Mouse (Mus musculus) heart, embryonic 14.5 days (tissue): ENCODE measurements around the gene Rgs5. TPM values are rescaled to one million over a fixed set of nuclear protein-coding genes. Genes with fewer than 3 reads are reported as not detected.

Experiments used
- ATAC-seq: fragments of 200-750 bp; cut with Nextera tagmentation; 2 replicates; pipeline ENCODE4 v1.8.0; 2017; ENCODE audit warnings: low read depth, moderate TSS enrichment; ENCODE audit not compliant: insufficient number of reproducible peaks, insufficient read depth, low FRiP score
- H3K27ac ChIP-seq, 2 experiments: fragments of 200-500 bp in 1 of 2; fragments of 300-500 bp in 1 of 2; sonication (generic) in 1 of 2; replicated peaks in 1 of 2; 2 replicates each; pipeline ENCODE4 v1.5.1; 2012 to 2014; ENCODE audit warnings: low read depth in 2 of 2, low read length in 2 of 2, control low read depth in 1 of 2, mild to moderate bottlenecking in 1 of 2, mixed read lengths in 1 of 2; ENCODE audit not compliant: control insufficient read depth in 1 of 2, insufficient read depth in 1 of 2
- H3K27me3 ChIP-seq: fragments of 300-500 bp; sonication (generic); 2 replicates; pipeline ENCODE4 v1.6.1; 2014; ENCODE audit warnings: mild to moderate bottlenecking, low read length, control low read depth; ENCODE audit not compliant: control insufficient read depth, insufficient read depth
- H3K36me3 ChIP-seq: fragments of 300-500 bp; sonication (generic); 2 replicates; pipeline ENCODE4 v1.6.1; 2014; ENCODE audit warnings: mild to moderate bottlenecking, control low read depth, low read length, mixed read lengths; ENCODE audit not compliant: control insufficient read depth, insufficient read depth
- H3K4me1 ChIP-seq, 2 experiments: fragments of 200-500 bp in 1 of 2; fragments of 300-500 bp in 1 of 2; sonication (generic) in 1 of 2; 2 replicates each; pipeline ENCODE4 v1.6.1; 2012 to 2014; ENCODE audit warnings: low read length in 2 of 2, control low read depth in 1 of 2, mixed read lengths in 1 of 2; ENCODE audit not compliant: control insufficient read depth in 2 of 2, insufficient read depth in 2 of 2
- H3K4me2 ChIP-seq: fragments of 300-500 bp; sonication (generic); 2 replicates; pipeline ENCODE4 v1.6.1; 2014; ENCODE audit warnings: mild to moderate bottlenecking, low read length
- H3K4me3 ChIP-seq, 2 experiments: fragments of 200-500 bp in 1 of 2; fragments of 300-500 bp in 1 of 2; sonication (generic) in 1 of 2; 2 replicates each; pipeline ENCODE4 v1.5.1; 2012 to 2014; ENCODE audit warnings: low read length in 2 of 2, mild to moderate bottlenecking in 2 of 2, control low read depth in 1 of 2, low read depth in 1 of 2, moderate library complexity in 1 of 2; ENCODE audit not compliant: control insufficient read depth in 1 of 2, insufficient read depth in 1 of 2
- H3K9ac ChIP-seq: fragments of 300-500 bp; sonication (generic); 2 replicates; pipeline ENCODE4 v1.6.1; 2014; ENCODE audit warnings: mild to moderate bottlenecking, low read length
- H3K9me3 ChIP-seq: fragments of 300-500 bp; sonication (generic); 2 replicates; pipeline ENCODE4 v1.6.1; 2016; ENCODE audit warnings: low read length, control low read depth; ENCODE audit not compliant: control insufficient read depth
- WGBS: fragments of 180-500 bp; shearing (Covaris S2); extraction: QIAGEN DNeasy Blood & Tissue Kit; methylation state at CpG from one replicate; pipeline ENCODE4 v1.1.7; 2014; 5-methylcytosine and 5-hydroxymethylcytosine counted together
- polyA plus RNA-seq: library from polyadenylated mRNA; unstranded; fragments of >200 nt; fragmentation: Nextera tagmentation; extraction: Ambion mirVana; gene quantifications from 2 replicates; pipeline ENCODE4 v1.2.1, GENCODE M21; 2014

Gene Rgs5
- 9.1 and 9.4 TPM in 2 replicates for polyA plus RNA-seq

- no peaks in the 10 kb centered on the region for H3K27me3 ChIP-seq
- H3K4me1 ChIP-seq: peaks cover 0 to 17% of the 10 kb centered on the region in 2 experiments; a peak in 3 of 4 replicates
- peak; percentile 54; the same call in 1 of the 2 replicates for ATAC-seq
- peak within 1 kb of the TSS; percentile 10; the same call in 1 of the 2 replicates for H3K9ac ChIP-seq
- WGBS: 3% methylated on average over 8 of the region's 8 CpGs
- peak within 1 kb of the TSS in 1 of 2 experiments; percentile 11; a peak in 1 of 4 replicates for H3K27ac ChIP-seq
- no peaks in the 10 kb centered on the region for H3K9me3 ChIP-seq
- H3K4me2 ChIP-seq: peak within 1 kb of the TSS; percentile 60
- H3K36me3 ChIP-seq: no peaks in the 10 kb centered on the region
- peak within 1 kb of the TSS; percentile 29 to 34 for H3K4me3 ChIP-seq
Observed at GRCm38 (mm10) chr1:169655256-169655655, at the start of gene Rgs5. Rgs5 (plus strand) TSS chr1:169655501.

GRCm38 (mm10) chr1:169606164-169606563, 49.1 kb upstream of the Rgs5 start:
- Histone ChIP-seq H3K36me3 (no peaks in the 10 kb centered on the region), H3K27me3 (no peaks in the 10 kb centered on the region), H3K9me3 (no peaks in the 10 kb centered on the region), H3K9ac (no peak overlapping the region), H3K4me3 (no peak overlapping the region), H3K4me2 (no peak overlapping the region), H3K4me1 (no peaks in the 10 kb centered on the region), H3K27ac (no peak overlapping the region)
- no peak for ATAC-seq
- WGBS: 87% methylated on average over 3 of the region's 3 CpGs

GRCm38 (mm10) chr1:169629738-169630137, 25.6 kb upstream of the Rgs5 start:
- no peaks in the 10 kb centered on the region for H3K36me3 ChIP-seq
- no peak overlapping the region for H3K4me3 ChIP-seq
- H3K4me2 ChIP-seq: no peak overlapping the region
- no peak overlapping the region for H3K27ac ChIP-seq
- H3K4me1 ChIP-seq: no peaks in the 10 kb centered on the region
- no peak for ATAC-seq
- H3K27me3 ChIP-seq: no peaks in the 10 kb centered on the region
- no peak overlapping the region for H3K9ac ChIP-seq
- H3K9me3 ChIP-seq: no peaks in the 10 kb centered on the region
- WGBS: 72% methylated on average over 7 of the region's 7 CpGs

- no peak for ATAC-seq
- H3K4me1 ChIP-seq: no peaks in the 10 kb centered on the region
- H3K4me2 ChIP-seq: no peak overlapping the region
- WGBS: 64% methylated on average over 14 of the region's 14 CpGs
- H3K27ac ChIP-seq: no peak overlapping the region
- no peaks in the 10 kb centered on the region for H3K36me3 ChIP-seq
- H3K9me3 ChIP-seq: no peaks in the 10 kb centered on the region
- H3K4me3 ChIP-seq: no peak overlapping the region
- H3K9ac ChIP-seq: no peak overlapping the region
- no peaks in the 10 kb centered on the region for H3K27me3 ChIP-seq
Observed at GRCm38 (mm10) chr1:169637251-169637750, 18.0 kb upstream of the Rgs5 start.

- H3K4me1 ChIP-seq: no peaks in the 10 kb centered on the region
- no peak for ATAC-seq
- H3K36me3 ChIP-seq: no peaks in the 10 kb centered on the region
- no peaks in the 10 kb centered on the region for H3K9me3 ChIP-seq
- H3K27me3 ChIP-seq: no peaks in the 10 kb centered on the region
- no peak overlapping the region for H3K4me2 ChIP-seq
- H3K9ac ChIP-seq: no peak overlapping the region
- no peak overlapping the region for H3K27ac ChIP-seq
- 67% methylated on average over 7 of the region's 7 CpGs for WGBS
- no peak overlapping the region for H3K4me3 ChIP-seq
Observed at GRCm38 (mm10) chr1:169644884-169645653, 10.2 kb upstream of the Rgs5 start.

GRCm38 (mm10) chr1:169659479-169659878, 4.2 kb downstream of the Rgs5 start:
- Histone ChIP-seq H3K4me2 (no peak overlapping the region), H3K9ac (no peak overlapping the region), H3K27me3 (no peaks in the 10 kb centered on the region), H3K9me3 (no peaks in the 10 kb centered on the region), H3K27ac (no peak overlapping the region), H3K36me3 (no peaks in the 10 kb centered on the region), H3K4me1 (peaks cover 0 to 11% of the 10 kb centered on the region in 2 experiments; a peak in 2 of 4 replicates), H3K4me3 (no peak overlapping the region)
- 3% methylated on average over 4 of the region's 4 CpGs for WGBS
- no peak for ATAC-seq

DNA sequence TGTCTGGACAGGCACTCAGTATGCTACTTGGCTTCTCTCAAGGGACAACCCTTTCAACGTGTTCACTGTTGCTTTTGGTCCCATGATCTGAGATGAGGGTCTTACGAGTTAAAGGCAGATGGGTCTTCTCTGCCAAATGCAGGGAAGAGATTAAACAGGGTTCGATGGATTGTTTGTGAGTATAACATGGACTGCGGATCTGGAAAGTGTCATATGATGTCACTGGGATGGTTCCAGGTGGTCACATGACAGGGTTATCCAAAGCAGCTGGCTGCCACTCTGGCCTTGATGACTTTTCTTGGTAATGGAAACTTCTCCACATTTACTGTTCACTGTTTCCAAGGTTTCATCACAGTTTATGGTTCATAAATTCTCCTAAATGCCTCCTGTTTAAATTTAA, 12.0 kb downstream of the Rgs5 start:
- Histone ChIP-seq H3K4me2 (no peak overlapping the region), H3K36me3 (no peaks in the 10 kb centered on the region), H3K4me1 (no peaks in the 10 kb centered on the region), H3K4me3 (no peak overlapping the region), H3K9me3 (no peaks in the 10 kb centered on the region), H3K9ac (no peak overlapping the region), H3K27me3 (no peaks in the 10 kb centered on the region), H3K27ac (no peak overlapping the region)
- WGBS: 41% methylated on average over 4 of the region's 4 CpGs
- ATAC-seq: no peak
